Mouse (Mus musculus) thymus, postnatal 0 days (tissue): ENCODE results near the gene Ncoa5. TPM values are rescaled to one million over a fixed set of nuclear protein-coding genes. Genes with fewer than 3 reads are reported as not detected.
A peak's percentile ranks its signal among the peaks of the same experiment; 100 is the strongest.

Experiments
- DNase-seq: peaks from one replicate; pipeline ENCODE4 v3.0.0-alpha.2; 2015; ENCODE audit warnings: low spot score
- polyA plus RNA-seq: library from polyadenylated mRNA; unstranded; fragments of >200 nt; fragmentation: Nextera tagmentation; extraction: Ambion mirVana; gene quantifications from 2 replicates; pipeline ENCODE4 v1.2.1, GENCODE M21; 2015

Gene Ncoa5
- polyA plus RNA-seq, 1 experiment from 2014 or later: 51.3 TPM

GRCm38 (mm10) chr2:164960716-164961441, 73.8 kb downstream of the Ncoa5 start, which contains the start of gene Slc12a5:
Gene Slc12a5 (plus strand): TSS chr2:164960802.
- no peak for DNase-seq

- no peak for DNase-seq
Measured at GRCm38 (mm10) chr2:164957548-164958315, 76.9 kb downstream of the Ncoa5 start.

- DNase-seq: no peak
Measured at GRCm38 (mm10) chr2:164956195-164956594, 78.5 kb downstream of the Ncoa5 start.

- no peak for DNase-seq
Measured at GRCm38 (mm10) chr2:164955725-164956124, 78.9 kb downstream of the Ncoa5 start.

- peak; percentile 77 for DNase-seq
Measured at GRCm38 (mm10) chr2:164953224-164953623, 81.4 kb downstream of the Ncoa5 start.

GRCm38 (mm10) chr2:164952448-164952847, 82.2 kb downstream of the Ncoa5 start:
- DNase-seq: no peak

- DNase-seq: no peak
Measured at GRCm38 (mm10) chr2:164951745-164952144, 82.9 kb downstream of the Ncoa5 start.

GRCm38 (mm10) chr2:164950501-164950900, 84.2 kb downstream of the Ncoa5 start:
- DNase-seq: no peak

Other genes starting within 250 kb of the Ncoa5 start
- 7.0 and 7.7 TPM in 2 replicates for gene Snx21, start 249.0 kb downstream of the Ncoa5 start, polyA plus RNA-seq
- 30.0 and 31.1 TPM in 2 replicates for gene Acot8, start 230.0 kb downstream of the Ncoa5 start, polyA plus RNA-seq
- gene Zswim3, start 229.8 kb downstream of the Ncoa5 start, polyA plus RNA-seq: 7.1 TPM in 2 replicates
- gene Zswim1, start 212.2 kb downstream of the Ncoa5 start, polyA plus RNA-seq: 8.7 and 9.1 TPM in 2 replicates
- 0.17 and 0.85 TPM in 2 replicates for gene Spata25, start 206.3 kb downstream of the Ncoa5 start, polyA plus RNA-seq
- 154 and 164 TPM in 2 replicates for gene Ctsa, start 202.0 kb downstream of the Ncoa5 start, polyA plus RNA-seq
- gene Neurl2, start 201.4 kb downstream of the Ncoa5 start, polyA plus RNA-seq: 5.3 and 5.9 TPM in 2 replicates
- gene Pltp, start 177.2 kb downstream of the Ncoa5 start, polyA plus RNA-seq: 424 and 433 TPM in 2 replicates
- gene Pcif1, start 155.6 kb downstream of the Ncoa5 start, polyA plus RNA-seq: 92.5 and 107 TPM in 2 replicates
- 8.6 and 9.5 TPM in 2 replicates for gene Zfp335, start 123.1 kb downstream of the Ncoa5 start, polyA plus RNA-seq
- gene Mmp9, start 94.1 kb downstream of the Ncoa5 start, polyA plus RNA-seq: 47.8 and 53.2 TPM in 2 replicates
- 0.26 and 0.30 TPM in 2 replicates for gene Slc12a5, start 74.1 kb downstream of the Ncoa5 start, polyA plus RNA-seq
- 29.6 and 31.4 TPM in 2 replicates for gene Cd40, start 20.8 kb upstream of the Ncoa5 start, polyA plus RNA-seq
- not detected in 2 replicates for gene 1700025C18Rik, start 55.9 kb upstream of the Ncoa5 start, polyA plus RNA-seq
- gene Cdh22, start 200.0 kb upstream of the Ncoa5 start, polyA plus RNA-seq: 0.14 and 0.21 TPM in 2 replicates